Mouse (Mus musculus) stomach, postnatal 0 days (tissue): ENCODE measurements around the gene 5530401A14Rik.

Source experiments
- CTCF ChIP-seq: IDR thresholded peaks from 2 replicates; pipeline ENCODE4 v1.5.1; 2016; ENCODE audit warnings: antibody characterized with exemption, low read depth, mild to moderate bottlenecking, moderate library complexity
- EP300 ChIP-seq: optimal IDR thresholded peaks from 2 replicates; pipeline ENCODE3; 2016; ENCODE audit warnings: antibody characterized with exemption

GRCm38 (mm10) chr11:81923626-81924025 lies 63.2 kb downstream of the 5530401A14Rik start:
- no peak for TF ChIP-seq CTCF
- TF ChIP-seq EP300 = no peak
